Mouse (Mus musculus): Measurements from ENCODE around the gene Mau2. TPM values are rescaled to one million over a fixed set of nuclear protein-coding genes. Genes with fewer than 3 reads are reported as not detected.

Mau2 gene
- polyA plus RNA-seq, 2 experiments, result 50.5 to 85.5 TPM

DNA sequence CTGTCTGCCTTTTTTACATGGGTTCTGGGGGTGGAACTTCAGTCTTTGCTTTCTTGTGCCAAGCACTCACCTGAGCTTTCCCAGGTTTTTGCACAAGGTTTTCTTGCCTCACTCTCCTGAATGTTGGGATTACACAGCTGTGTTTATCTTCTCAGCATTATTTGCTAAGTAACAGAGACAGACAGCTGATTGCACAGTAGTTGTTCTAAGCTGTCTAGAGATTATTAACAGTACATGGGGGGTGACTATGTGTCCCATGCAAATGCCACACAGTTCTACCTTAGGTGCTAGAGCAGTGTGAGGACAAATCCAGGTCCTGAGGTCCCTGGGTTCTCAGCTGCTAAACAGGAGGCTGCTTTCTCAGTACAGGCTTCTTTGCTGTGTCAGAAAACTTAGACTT is 7.1 kb upstream of the Mau2 start:
- peaks cover 52% of the 10 kb centered on the region for H3K36me3 ChIP-seq (ENCODE audit: control insufficient read depth, insufficient read depth, low read length)

DNA sequence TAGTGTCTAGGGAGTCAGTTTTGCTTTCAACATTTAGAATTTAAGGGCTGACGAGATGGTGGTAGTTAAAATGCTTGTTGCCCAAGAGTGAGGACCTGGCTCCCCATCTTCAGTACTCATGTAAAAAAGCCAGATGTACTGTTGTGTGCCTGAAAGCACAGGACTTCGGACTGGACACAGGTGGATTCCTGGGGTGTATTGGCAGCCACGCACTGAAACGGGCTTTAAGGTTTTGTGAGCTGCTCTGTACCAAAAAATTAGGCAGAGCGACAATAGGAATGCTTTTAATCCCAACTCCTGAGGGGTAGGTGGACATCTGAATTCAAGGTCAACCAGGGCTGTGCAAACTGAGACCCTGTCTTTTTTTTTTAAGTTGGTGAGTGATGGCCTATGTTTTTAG is 1.5 kb upstream of the Mau2 start:
- no peak for DNase-seq (ENCODE audit: low spot score)
- Histone ChIP-seq H3K27ac (replicated peaks; ENCODE audit: low read depth, low read length) (no peak overlapping the region), H3K36me3 (ENCODE audit: control insufficient read depth, insufficient read depth, low read length) (peaks cover 9% of the 10 kb centered on the region; the same call in 1 of the 2 replicates), H3K4me1 (ENCODE audit: control insufficient read depth, insufficient read depth, low read length) (peaks cover 19% of the 10 kb centered on the region), H3K9ac (ENCODE audit: low read depth, low read length, severe bottlenecking) (no peak overlapping the region), H3K9me3 (ENCODE audit: control insufficient read depth, low read length) (no peaks in the 10 kb centered on the region), H3K4me3 (replicated peaks; ENCODE audit: low read length) (peak overlapping the region; percentile 100; the same call in 1 of the 2 replicates), H3K4me2 (replicated peaks; ENCODE audit: low read depth, low read length, severe bottlenecking) (peak overlapping the region; percentile 91), H3K27me3 (ENCODE audit: control insufficient read depth, insufficient read depth, low read length) (no peaks in the 10 kb centered on the region)
- ATAC-seq (ENCODE audit: low FRiP score, low read depth), result no peak
- WGBS, result 86% methylated on average over 5 of the region's 5 CpGs
- TF ChIP-seq POLR2A (IDR thresholded peaks at IDR 0.05; ENCODE audit: borderline replicate concordance, extremely low read depth, insufficient read depth, insufficient read length), result no peak

More for the DNA sequence above, 7.1 kb upstream of the Mau2 start:
- no peak for TF ChIP-seq POLR2A (IDR thresholded peaks at IDR 0.05; ENCODE audit: borderline replicate concordance, extremely low read depth, insufficient read depth, insufficient read length)
- H3K9me3 ChIP-seq (ENCODE audit: control insufficient read depth, low read length), result no peaks in the 10 kb centered on the region
- H3K27ac ChIP-seq (replicated peaks; ENCODE audit: low read depth, low read length), result no peak overlapping the region
- no peak for DNase-seq (ENCODE audit: low spot score)
- no peak overlapping the region for H3K4me2 ChIP-seq (replicated peaks; ENCODE audit: low read depth, low read length, severe bottlenecking)
- ATAC-seq (ENCODE audit: low FRiP score, low read depth), result no peak
- H3K27me3 ChIP-seq (ENCODE audit: control insufficient read depth, insufficient read depth, low read length), result no peaks in the 10 kb centered on the region
- 0 out of 2 replicates have a peak, but pooled peaks cover under 1% of the 10 kb centered on the region for H3K4me1 ChIP-seq (ENCODE audit: control insufficient read depth, insufficient read depth, low read length)
- no peak overlapping the region for H3K4me3 ChIP-seq (replicated peaks; ENCODE audit: low read length)
- no peak overlapping the region for H3K9ac ChIP-seq (ENCODE audit: low read depth, low read length, severe bottlenecking)

GRCm38 (mm10) chr8:70041885-70042546 is 518 bp downstream of the Mau2 start:
- no peaks in the 10 kb centered on the region for H3K27me3 ChIP-seq (ENCODE audit: control insufficient read depth, insufficient read depth, low read length)
- peak overlapping the region; percentile 80; the same call in 1 of the 2 replicates for H3K27ac ChIP-seq (replicated peaks; ENCODE audit: low read depth, low read length)
- H3K9me3 ChIP-seq (ENCODE audit: control insufficient read depth, low read length), result no peaks in the 10 kb centered on the region
- peak overlapping the region; percentile 91 for H3K4me2 ChIP-seq (replicated peaks; ENCODE audit: low read depth, low read length, severe bottlenecking)
- no peaks in the 10 kb centered on the region for H3K36me3 ChIP-seq (ENCODE audit: control insufficient read depth, insufficient read depth, low read length)
- under 1% methylated on average over 39 of the region's 47 CpGs for WGBS
- H3K4me3 ChIP-seq (replicated peaks; ENCODE audit: low read length), result peak overlapping the region; percentile 100
- H3K4me1 ChIP-seq (ENCODE audit: control insufficient read depth, insufficient read depth, low read length), result peaks cover 19% of the 10 kb centered on the region
- peak overlapping the region; percentile 96 for H3K9ac ChIP-seq (ENCODE audit: low read depth, low read length, severe bottlenecking)
- DNase-seq (ENCODE audit: low spot score) (no peak), ATAC-seq (ENCODE audit: low FRiP score, low read depth) (peak; percentile 23)
- no peak for TF ChIP-seq POLR2A (IDR thresholded peaks at IDR 0.05; ENCODE audit: borderline replicate concordance, extremely low read depth, insufficient read depth, insufficient read length)

DNA sequence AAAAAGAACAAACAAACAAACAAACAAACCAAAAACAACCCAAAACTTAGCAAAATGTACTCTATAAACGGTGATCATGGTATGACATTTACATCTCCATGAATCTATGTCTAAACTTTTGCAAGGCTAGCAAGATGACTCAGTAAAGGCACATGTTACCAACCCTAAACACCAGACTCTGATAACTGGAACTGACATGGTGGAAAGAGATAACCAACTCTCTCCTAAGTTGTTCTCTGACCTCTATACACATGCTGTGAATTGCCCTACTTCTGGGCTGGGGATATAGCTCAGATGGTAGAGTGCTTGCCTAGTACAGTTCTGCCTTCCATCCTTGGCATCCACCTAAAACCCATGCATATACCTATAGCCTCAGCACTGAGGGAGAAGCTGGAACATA is 4.5 kb downstream of the Mau2 start:
- Histone ChIP-seq H3K9ac (ENCODE audit: low read depth, low read length, severe bottlenecking) (no peak overlapping the region), H3K9me3 (ENCODE audit: control insufficient read depth, low read length) (no peaks in the 10 kb centered on the region), H3K36me3 (ENCODE audit: control insufficient read depth, insufficient read depth, low read length) (peaks cover 4% of the 10 kb centered on the region; the same call in 1 of the 2 replicates), H3K27me3 (ENCODE audit: control insufficient read depth, insufficient read depth, low read length) (no peaks in the 10 kb centered on the region), H3K4me1 (ENCODE audit: control insufficient read depth, insufficient read depth, low read length) (peaks cover 7% of the 10 kb centered on the region), H3K4me2 (replicated peaks; ENCODE audit: low read depth, low read length, severe bottlenecking) (no peak overlapping the region), H3K4me3 (replicated peaks; ENCODE audit: low read length) (no peak overlapping the region), H3K27ac (replicated peaks; ENCODE audit: low read depth, low read length) (no peak overlapping the region)
- no peak for ATAC-seq (ENCODE audit: low FRiP score, low read depth)
- TF ChIP-seq POLR2A (IDR thresholded peaks at IDR 0.05; ENCODE audit: borderline replicate concordance, extremely low read depth, insufficient read depth, insufficient read length), result no peak
- no peak for DNase-seq (ENCODE audit: low spot score)
- WGBS, result 96% methylated on average over 1 of the region's 1 CpGs

DNA sequence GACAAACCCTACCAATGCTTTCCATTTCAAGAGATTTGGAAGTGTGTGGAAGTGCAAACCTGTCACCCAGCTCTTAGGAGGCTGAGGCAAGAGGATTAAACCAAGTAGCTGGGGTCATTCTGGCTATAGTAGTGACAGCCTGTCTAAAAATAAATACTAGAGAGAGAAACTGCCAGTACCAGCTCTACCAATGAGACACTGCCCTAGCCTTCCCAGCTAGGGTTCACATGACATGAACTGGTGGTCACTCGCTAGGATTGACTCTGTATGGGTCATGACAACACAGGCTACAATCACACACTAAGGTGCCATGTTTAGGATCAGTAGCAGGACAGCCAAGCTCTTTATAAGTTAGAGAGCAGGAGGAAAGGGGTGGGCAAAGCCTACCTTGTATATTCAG is 12.3 kb downstream of the Mau2 start:
- no peak for DNase-seq (ENCODE audit: low spot score)
- Histone ChIP-seq H3K9me3 (ENCODE audit: control insufficient read depth, low read length) (no peaks in the 10 kb centered on the region), H3K4me2 (replicated peaks; ENCODE audit: low read depth, low read length, severe bottlenecking) (no peak overlapping the region), H3K27ac (replicated peaks; ENCODE audit: low read depth, low read length) (no peak overlapping the region), H3K9ac (ENCODE audit: low read depth, low read length, severe bottlenecking) (no peak overlapping the region), H3K4me3 (replicated peaks; ENCODE audit: low read length) (no peak overlapping the region), H3K36me3 (ENCODE audit: control insufficient read depth, insufficient read depth, low read length) (peaks cover 69% of the 10 kb centered on the region), H3K27me3 (ENCODE audit: control insufficient read depth, insufficient read depth, low read length) (no peaks in the 10 kb centered on the region), H3K4me1 (ENCODE audit: control insufficient read depth, insufficient read depth, low read length) (no peaks in the 10 kb centered on the region)
- WGBS, result 90% methylated on average over 1 of the region's 1 CpGs
- TF ChIP-seq POLR2A (IDR thresholded peaks at IDR 0.05; ENCODE audit: borderline replicate concordance, extremely low read depth, insufficient read depth, insufficient read length), result no peak
- ATAC-seq (ENCODE audit: low FRiP score, low read depth), result no peak
